Mouse (Mus musculus) megakaryocyte-erythroid progenitor cell, adult 5 weeks (primary cell): ENCODE measurements around the gene BC024978. TPM values are rescaled to one million over a fixed set of nuclear protein-coding genes. Genes with fewer than 3 reads are reported as not detected.

Experiments
- polyA plus RNA-seq: library from polyadenylated mRNA; stranded (reverse); fragments of >175 nt; gene quantifications from 2 replicates; pipeline ENCODE4 v1.2.3, GENCODE M21; 2012

The BC024978 gene
- 2.9 and 3.7 TPM in 2 replicates for polyA plus RNA-seq

GRCm38 (mm10) chr7:27195681-27196611 is at the start of gene BC024978, which contains the start of gene Snrpa:
BC024978 (plus strand) TSS chr7:27195781.
Snrpa (minus strand) TSS chr7:27196271.

GRCm38 (mm10) chr7:27153205-27153764 is 42.3 kb upstream of the BC024978 start, which contains the start of gene Cyp2t4:
Cyp2t4 (plus strand) TSS chr7:27153714.

GRCm38 (mm10) chr7:27166614-27167474 is 28.7 kb upstream of the BC024978 start, which contains the start of gene Egln2:
Egln2 (minus strand) TSS chr7:27166802.

GRCm38 (mm10) chr7:27178324-27179216 is 17.0 kb upstream of the BC024978 start, which contains the start of gene Rab4b:
Rab4b (minus strand) TSS chr7:27178896.

GRCm38 (mm10) chr7:27180837-27181695 is 14.5 kb upstream of the BC024978 start, which contains the start of the genes Gm21983 and Mia:
Gm21983 (minus strand) TSS chr7:27181086.
Mia (minus strand) TSS chr7:27181157.

GRCm38 (mm10) chr7:27228281-27228821 is 32.8 kb downstream of the BC024978 start, which contains the start of gene Itpkc:
Itpkc (minus strand) TSS chr7:27228661.

GRCm38 (mm10) chr7:27232781-27233281 is 37.2 kb downstream of the BC024978 start, which contains the start of gene Coq8b:
Coq8b (plus strand) TSS chr7:27233023.

GRCm38 (mm10) chr7:27258205-27258899 is 62.8 kb downstream of the BC024978 start, which contains the start of gene Numbl:
Numbl (plus strand) TSS chr7:27258433.

Other genes with a start within 250 kb of the BC024978 start
- not detected in 2 replicates for gene Cyp2a12, start 166.7 kb upstream of the BC024978 start, polyA plus RNA-seq
- gene Cyp2f2, start 75.9 kb upstream of the BC024978 start, polyA plus RNA-seq, result not detected in 2 replicates
- not detected in 2 replicates for gene Cyp2t4, start 42.1 kb upstream of the BC024978 start, polyA plus RNA-seq
- gene Egln2, start 29.0 kb upstream of the BC024978 start, polyA plus RNA-seq, result 85.5 and 90.2 TPM in 2 replicates
- 237 and 303 TPM in 2 replicates for gene Rab4b, start 16.9 kb upstream of the BC024978 start, polyA plus RNA-seq
- gene Gm21983, start 14.7 kb upstream of the BC024978 start, polyA plus RNA-seq, result 0.04 TPM in 1 of 2 replicates, not detected in the other
- gene Mia, start 14.6 kb upstream of the BC024978 start, polyA plus RNA-seq, result 0.06 TPM in 1 of 2 replicates, not detected in the other
- 499 and 529 TPM in 2 replicates for gene Snrpa, start 490 bp downstream of the BC024978 start, polyA plus RNA-seq
- gene Itpkc, start 32.9 kb downstream of the BC024978 start, polyA plus RNA-seq, result 4.8 and 5.9 TPM in 2 replicates
- gene Coq8b, start 37.2 kb downstream of the BC024978 start, polyA plus RNA-seq, result 45.1 and 49.2 TPM in 2 replicates
- 7.8 and 8.9 TPM in 2 replicates for gene Numbl, start 62.7 kb downstream of the BC024978 start, polyA plus RNA-seq
- 1.1 and 1.2 TPM in 2 replicates for gene Ltbp4, start 141.9 kb downstream of the BC024978 start, polyA plus RNA-seq
- gene Shkbp1, start 160.2 kb downstream of the BC024978 start, polyA plus RNA-seq, result 133 and 146 TPM in 2 replicates
- gene Gm20479, start 161.6 kb downstream of the BC024978 start, polyA plus RNA-seq, result 0.93 and 1.2 TPM in 2 replicates